Mouse (Mus musculus) hindbrain, embryonic 14.5 days (tissue): ENCODE data around the gene Aagab. TPM values are rescaled to one million over a fixed set of nuclear protein-coding genes. Genes with fewer than 3 reads are reported as not detected.

Source experiments
- ATAC-seq: fragments of 200-750 bp; cut with Nextera tagmentation; 2 replicates; pipeline ENCODE4 v1.8.0; 2017; ENCODE audit warnings: moderate number of reproducible peaks, mild to moderate bottlenecking, moderate TSS enrichment, moderate library complexity; ENCODE audit not compliant: low FRiP score
- DNase-seq: peaks from one replicate; pipeline ENCODE4 v3.0.0-alpha.2; 2015; ENCODE audit warnings: low spot score
- H3K27ac ChIP-seq: fragments of 300-500 bp; sonication (generic); 2 replicates; pipeline ENCODE4 v1.5.1; 2014; ENCODE audit warnings: mild to moderate bottlenecking, moderate library complexity
- H3K27me3 ChIP-seq: fragments of 300-500 bp; sonication (generic); 2 replicates; pipeline ENCODE4 v1.6.1; 2014; ENCODE audit warnings: mild to moderate bottlenecking, low read length, mixed read lengths; ENCODE audit not compliant: control insufficient read depth, insufficient read depth
- H3K36me3 ChIP-seq: fragments of 300-500 bp; sonication (generic); replicated peaks from 2 replicates; pipeline ENCODE4 v1.6.1; 2014; ENCODE audit not compliant: control insufficient read depth, insufficient read depth
- H3K4me1 ChIP-seq: fragments of 300-500 bp; sonication (generic); replicated peaks from 2 replicates; pipeline ENCODE4 v1.6.1; 2014; ENCODE audit warnings: antibody characterized with exemption, low read length, mixed read lengths; ENCODE audit not compliant: control insufficient read depth, insufficient read depth
- H3K4me2 ChIP-seq: fragments of 300-500 bp; sonication (generic); replicated peaks from 2 replicates; pipeline ENCODE4 v1.6.1; 2014; ENCODE audit warnings: mild to moderate bottlenecking, moderate library complexity
- H3K4me3 ChIP-seq: fragments of 300-500 bp; sonication (generic); replicated peaks from 2 replicates; pipeline ENCODE4 v1.5.1; 2014; ENCODE audit warnings: mild to moderate bottlenecking, low read length
- H3K9ac ChIP-seq: fragments of 300-500 bp; sonication (generic); 2 replicates; pipeline ENCODE4 v1.6.1; 2014
- H3K9me3 ChIP-seq: fragments of 300-500 bp; sonication (generic); 2 replicates; pipeline ENCODE4 v1.6.1; 2016; ENCODE audit warnings: low read length; ENCODE audit not compliant: control insufficient read depth
- WGBS: fragments of 180-500 bp; shearing (Covaris S2); extraction: QIAGEN DNeasy Blood & Tissue Kit; methylation state at CpG from one replicate; pipeline ENCODE4 v1.1.7; 2014; 5-methylcytosine and 5-hydroxymethylcytosine counted together
- polyA plus RNA-seq: library from polyadenylated mRNA; unstranded; fragments of >200 nt; fragmentation: Nextera tagmentation; extraction: Ambion mirVana; gene quantifications from 2 replicates; pipeline ENCODE4 v1.2.1, GENCODE M21; 2014

Gene Aagab
- polyA plus RNA-seq, 1 experiment from 2014 or later, result 59.2 TPM

DNA sequence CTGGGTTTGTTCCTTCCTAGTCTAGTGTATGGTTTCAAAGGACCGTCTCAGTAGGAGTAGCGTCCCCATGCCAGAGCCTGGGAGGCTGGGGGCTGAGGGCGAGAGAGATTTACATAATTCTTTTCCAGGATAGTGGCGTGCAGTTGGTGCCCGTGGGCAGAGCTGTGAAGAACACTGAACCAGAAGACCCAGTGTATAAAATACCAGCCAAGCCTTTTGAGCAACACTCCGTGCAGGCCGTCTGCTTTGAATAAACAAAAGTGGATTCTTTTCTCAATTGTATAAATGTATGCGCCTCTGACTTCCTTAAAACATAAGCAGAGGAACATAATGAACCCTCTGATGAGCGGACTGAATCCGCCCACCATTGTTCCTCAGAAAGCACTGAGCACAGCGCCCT, 30.5 kb downstream of the Aagab start:
- 24% methylated on average over 11 of the region's 11 CpGs for WGBS
- H3K4me1 ChIP-seq, result 0 out of 2 replicates have a peak, but pooled peaks cover 6% of the 10 kb centered on the region
- H3K4me3 ChIP-seq, result no peak overlapping the region
- no peaks in the 10 kb centered on the region for H3K9me3 ChIP-seq
- no peak overlapping the region for H3K4me2 ChIP-seq
- ATAC-seq (no peak; the same call in 1 of the 2 replicates), DNase-seq (no peak)
- peaks cover 31% of the 10 kb centered on the region for H3K36me3 ChIP-seq
- no peak overlapping the region for H3K27ac ChIP-seq
- no peak overlapping the region for H3K9ac ChIP-seq
- H3K27me3 ChIP-seq, result no peaks in the 10 kb centered on the region

DNA sequence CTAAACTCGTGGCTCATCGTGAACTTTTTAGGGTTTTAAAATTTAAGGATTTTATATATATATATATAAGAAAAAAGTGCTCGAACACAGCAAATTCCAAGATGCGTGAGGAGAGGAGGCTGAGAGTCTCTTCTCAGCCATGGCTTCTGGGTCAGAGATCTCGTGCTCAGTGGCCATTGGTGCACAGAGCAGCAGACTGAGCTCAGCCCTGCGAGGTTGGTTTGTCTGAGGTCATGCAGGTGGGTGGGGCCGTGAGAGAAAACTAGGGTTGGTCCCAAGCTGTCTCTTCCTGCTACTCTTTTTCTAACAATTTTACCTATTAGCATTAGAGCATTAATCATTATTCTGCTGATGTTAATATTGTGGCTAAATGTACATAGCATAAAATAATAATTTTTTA, 30.9 kb downstream of the Aagab start:
- Histone ChIP-seq H3K27me3 (no peaks in the 10 kb centered on the region), H3K27ac (no peak overlapping the region), H3K4me1 (0 out of 2 replicates have a peak, but pooled peaks cover 6% of the 10 kb centered on the region), H3K9me3 (no peaks in the 10 kb centered on the region), H3K36me3 (peaks cover 28% of the 10 kb centered on the region), H3K4me2 (no peak overlapping the region), H3K4me3 (no peak overlapping the region), H3K9ac (no peak overlapping the region)
- ATAC-seq (no peak), DNase-seq (no peak)
- 47% methylated on average over 7 of the region's 7 CpGs for WGBS

DNA sequence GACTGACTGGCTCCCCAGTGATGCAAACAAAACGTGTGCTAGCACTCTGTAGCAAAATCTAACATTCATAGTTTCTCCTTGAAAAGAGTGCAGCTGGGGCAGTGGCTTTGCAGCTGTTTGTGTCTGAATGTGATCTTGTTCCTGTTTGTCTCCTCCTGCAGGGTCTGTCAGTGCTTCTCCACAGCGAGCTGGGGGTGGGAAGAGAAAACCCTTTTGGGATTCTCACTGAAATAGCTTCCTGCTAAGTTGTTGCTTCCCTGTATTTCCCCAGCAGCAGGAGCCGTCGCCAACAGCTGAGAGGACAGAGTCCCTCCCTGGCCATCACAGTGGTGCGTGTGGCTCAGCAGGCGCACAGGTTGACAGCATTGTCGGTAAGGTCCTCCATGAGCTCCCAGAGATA, 33.7 kb downstream of the Aagab start:
- no peak for ATAC-seq
- Histone ChIP-seq H3K4me2 (no peak overlapping the region), H3K4me1 (0 out of 2 replicates have a peak, but pooled peaks cover 6% of the 10 kb centered on the region), H3K36me3 (peaks cover 46% of the 10 kb centered on the region), H3K4me3 (no peak overlapping the region), H3K9me3 (no peaks in the 10 kb centered on the region), H3K27ac (no peak overlapping the region), H3K27me3 (no peaks in the 10 kb centered on the region), H3K9ac (no peak overlapping the region)
- DNase-seq, result no peak
- WGBS, result 51% methylated on average over 7 of the region's 7 CpGs

DNA sequence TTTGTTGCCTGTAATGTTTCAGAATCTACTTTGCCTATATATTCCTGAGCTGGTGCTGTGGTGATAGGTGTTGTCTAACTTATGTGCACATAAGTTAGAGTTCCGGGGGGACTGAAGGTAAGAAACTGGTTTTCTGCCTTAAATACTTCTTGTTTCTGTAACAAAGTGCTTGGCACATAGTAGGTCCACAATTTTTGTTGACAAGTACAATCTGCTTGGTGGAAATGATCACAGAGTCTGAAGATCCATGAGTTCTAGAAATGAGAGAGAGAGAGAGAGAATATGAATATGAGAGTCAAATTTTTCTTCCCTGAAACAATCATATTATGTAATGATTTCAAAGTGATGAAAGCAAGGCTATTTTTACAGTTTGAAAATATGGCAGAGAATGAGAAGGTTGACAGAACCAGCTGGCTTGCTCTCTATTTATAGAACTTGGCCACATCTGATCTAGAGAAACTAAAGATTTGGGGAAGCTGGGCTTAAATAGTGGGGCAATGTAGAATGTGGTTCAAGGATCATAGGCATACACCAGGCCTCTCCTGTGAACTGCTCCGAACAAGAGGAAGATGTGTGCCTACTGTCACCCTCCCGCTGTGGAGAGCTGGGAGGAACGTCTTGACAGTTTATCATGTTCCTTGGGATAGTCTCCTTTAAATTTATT, 39.7 kb downstream of the Aagab start:
- Histone ChIP-seq H3K4me3 (no peak overlapping the region), H3K27ac (no peak overlapping the region), H3K9me3 (no peaks in the 10 kb centered on the region), H3K27me3 (no peaks in the 10 kb centered on the region), H3K4me2 (no peak overlapping the region), H3K4me1 (no peaks in the 10 kb centered on the region), H3K36me3 (peaks cover 57% of the 10 kb centered on the region), H3K9ac (no peak overlapping the region)
- no peak for ATAC-seq
- 94% methylated on average over 4 of the region's 4 CpGs for WGBS
- DNase-seq, result no peak

- Histone ChIP-seq H3K27me3 (no peaks in the 10 kb centered on the region), H3K9me3 (no peaks in the 10 kb centered on the region), H3K36me3 (peaks cover 42% of the 10 kb centered on the region), H3K27ac (no peak overlapping the region), H3K4me2 (no peak overlapping the region), H3K9ac (no peak overlapping the region), H3K4me1 (no peaks in the 10 kb centered on the region), H3K4me3 (no peak overlapping the region)
- DNase-seq (no peak), ATAC-seq (no peak)
- 91% methylated on average over 6 of the region's 6 CpGs for WGBS
Observed at GRCm38 (mm10) chr9:63644011-63644410, 41.6 kb downstream of the Aagab start.

DNA sequence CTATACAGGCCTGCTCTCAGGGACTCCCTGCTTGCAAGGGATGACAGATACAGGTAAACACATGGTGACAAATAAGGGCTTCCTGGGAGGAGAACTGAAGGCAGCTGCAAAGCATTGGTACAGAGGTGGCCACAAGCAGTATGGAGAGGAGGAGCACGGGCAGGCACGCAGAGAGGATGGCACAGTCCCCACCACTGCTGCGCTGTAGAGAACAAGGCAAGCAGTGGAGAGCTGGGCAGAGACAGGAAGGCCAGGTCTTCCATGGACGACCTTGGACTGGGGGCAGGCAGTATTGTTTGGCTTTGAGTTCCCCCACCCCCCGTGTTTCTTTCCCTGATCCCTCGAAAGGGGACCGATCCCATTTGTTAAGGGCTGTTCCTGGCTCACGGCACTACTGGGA, 42.6 kb downstream of the Aagab start:
- Histone ChIP-seq H3K4me3 (no peak overlapping the region), H3K36me3 (peaks cover 37% of the 10 kb centered on the region), H3K4me1 (no peaks in the 10 kb centered on the region), H3K4me2 (no peak overlapping the region), H3K9ac (no peak overlapping the region), H3K9me3 (no peaks in the 10 kb centered on the region), H3K27me3 (no peaks in the 10 kb centered on the region), H3K27ac (no peak overlapping the region)
- ATAC-seq (no peak), DNase-seq (no peak)
- WGBS, result 82% methylated on average over 8 of the region's 8 CpGs

DNA sequence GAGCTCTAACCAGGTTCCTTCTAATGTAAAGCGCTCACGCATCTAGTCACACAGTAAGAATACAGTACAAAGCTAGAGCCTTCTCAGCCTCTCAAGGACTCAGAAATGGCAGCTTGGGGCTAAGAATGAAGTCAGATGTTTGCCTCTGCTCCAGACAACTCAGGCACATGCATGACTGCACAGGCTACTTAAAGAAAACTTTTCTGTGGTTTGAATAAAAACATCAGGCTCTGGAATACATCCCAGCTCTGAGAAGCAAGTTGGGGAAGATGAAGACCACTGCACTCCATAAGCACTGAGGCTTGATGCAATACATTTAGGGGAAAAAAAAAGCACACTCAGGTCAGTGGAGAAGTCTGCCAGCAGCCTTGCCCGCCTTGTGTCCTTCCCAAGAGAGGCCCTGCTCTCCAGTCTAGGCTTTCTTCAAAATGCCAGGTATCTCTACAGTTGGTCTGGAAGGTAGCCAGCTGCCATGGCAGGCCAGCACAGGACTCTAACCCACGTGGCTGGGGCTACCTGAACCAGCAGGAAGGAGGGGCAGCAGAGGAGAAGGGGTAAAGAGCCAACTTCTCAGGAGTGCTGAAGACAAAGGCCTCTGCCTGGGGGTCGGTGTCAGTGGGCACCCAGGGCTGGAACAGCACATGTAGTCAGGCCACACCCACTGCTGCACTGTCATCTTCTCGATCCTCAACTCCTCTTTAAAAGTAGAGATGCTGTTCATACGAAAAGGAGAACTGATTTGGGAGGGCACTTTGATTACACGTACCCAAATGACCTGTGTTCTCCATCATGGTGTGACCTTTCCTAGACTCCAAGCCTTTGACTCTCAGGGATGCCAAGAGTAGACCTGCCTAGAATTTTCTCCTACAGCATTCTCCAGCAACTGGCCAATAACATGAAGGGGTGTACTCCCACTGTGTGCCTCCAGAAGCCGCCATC, 45.4 kb downstream of the Aagab start:
- Histone ChIP-seq H3K27me3 (no peaks in the 10 kb centered on the region), H3K9ac (no peak overlapping the region), H3K4me3 (no peak overlapping the region), H3K4me2 (no peak overlapping the region), H3K36me3 (peaks cover 21% of the 10 kb centered on the region), H3K4me1 (peaks cover 18% of the 10 kb centered on the region), H3K9me3 (no peaks in the 10 kb centered on the region), H3K27ac (no peak overlapping the region)
- ATAC-seq, result no peak
- DNase-seq, result no peak
- WGBS, result 85% methylated on average over 9 of the region's 9 CpGs

- 87% methylated on average over 9 of the region's 9 CpGs for WGBS
- no peak overlapping the region for H3K9ac ChIP-seq
- no peak overlapping the region for H3K27ac ChIP-seq
- no peak overlapping the region for H3K4me2 ChIP-seq
- H3K9me3 ChIP-seq, result no peaks in the 10 kb centered on the region
- peaks cover 15% of the 10 kb centered on the region for H3K36me3 ChIP-seq
- no peak for ATAC-seq
- no peaks in the 10 kb centered on the region for H3K27me3 ChIP-seq
- DNase-seq, result no peak
- H3K4me3 ChIP-seq, result no peak overlapping the region
- peaks cover 25% of the 10 kb centered on the region for H3K4me1 ChIP-seq
Observed at GRCm38 (mm10) chr9:63648520-63648918, 46.1 kb downstream of the Aagab start.

DNA sequence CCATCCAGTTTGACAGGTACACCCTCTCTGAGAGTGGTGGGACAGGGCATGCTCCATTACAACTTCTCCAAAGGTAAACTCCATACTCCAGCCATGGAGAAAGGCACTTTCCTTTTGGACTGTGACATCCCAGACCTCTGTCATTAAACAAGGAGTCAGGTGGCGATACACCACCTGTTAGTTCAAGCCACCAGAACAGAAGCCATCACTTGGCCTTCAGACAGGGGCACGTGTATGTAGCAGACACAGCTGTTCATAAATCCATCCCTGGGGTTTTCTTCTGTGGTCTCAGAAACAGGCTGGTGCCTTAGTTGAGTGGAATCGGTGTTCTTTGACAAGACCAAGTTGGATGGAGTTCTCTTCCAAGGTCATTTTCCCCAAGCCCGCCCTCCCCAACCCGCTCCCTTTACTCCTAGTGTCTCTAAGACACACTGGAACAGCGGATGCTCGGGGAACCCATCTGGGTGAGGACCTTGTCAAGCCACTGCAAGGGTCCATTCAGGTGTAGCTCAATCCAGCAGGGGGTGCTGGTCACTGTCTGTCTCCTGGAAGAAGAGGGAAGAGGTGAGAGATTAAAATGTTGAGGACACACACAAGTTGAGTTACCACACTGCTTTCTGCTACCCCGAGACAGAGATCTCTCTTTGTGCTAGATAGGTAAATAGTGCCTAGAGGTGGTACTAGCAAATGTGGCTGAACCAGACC, 47.5 kb downstream of the Aagab start:
- Histone ChIP-seq H3K4me1 (peaks cover 30% of the 10 kb centered on the region), H3K27ac (no peak overlapping the region), H3K9ac (no peak overlapping the region), H3K4me3 (no peak overlapping the region), H3K4me2 (no peak overlapping the region), H3K27me3 (no peaks in the 10 kb centered on the region), H3K9me3 (no peaks in the 10 kb centered on the region), H3K36me3 (0 out of 2 replicates have a peak, but pooled peaks cover 6% of the 10 kb centered on the region)
- no peak for DNase-seq
- no peak for ATAC-seq
- 88% methylated on average over 8 of the region's 8 CpGs for whole genome bisulfite sequencing
